9 mouse cellular contexts compared by ENCODE assay signal in genomic region chr3:37418341-37418740, GRCm38 (mm10). TPM values are rescaled to one million over a fixed set of nuclear protein-coding genes. Genes with fewer than 3 reads are reported as not detected.
A peak's percentile ranks its signal among the peaks of the same experiment; 100 is the strongest.
DNase-seq lines count a peak whose midpoint lies in the region; ATAC-seq and TF ChIP-seq lines count a peak whose summit lies in the region.
"Had no signal": no experiment of that assay in that cellular context is flagged by ENCODE, and none has a peak within 500 bp of the region (broad histone marks: within the 10 kb centered on the region; RNA-seq: fewer than 3 reads in every experiment).

No protein-coding gene starts in this region.

- WGBS in heart, embryonic 14.5 days: 62% methylated on average over 5 of the region's 5 CpGs
- WGBS in hindbrain, embryonic 12.5 days: 77% methylated on average over 5 of the region's 5 CpGs
- 84% methylated on average over 5 of the region's 5 CpGs for WGBS in midbrain, embryonic 11.5 days

- no peak for ATAC-seq in heart, embryonic 14.5 days (ENCODE audit: insufficient number of reproducible peaks, insufficient read depth, low FRiP score, low read depth)
- no peak for ATAC-seq in G1E (ENCODE audit: extremely low read depth, insufficient number of reproducible peaks, low FRiP score, poor library complexity, severe bottlenecking)
- no peak for ATAC-seq in hindbrain, embryonic 12.5 days (ENCODE audit: low FRiP score)
- ATAC-seq in midbrain, embryonic 11.5 days (ENCODE audit: low FRiP score): no peak
- ATAC-seq in CD4-positive, CD25-positive, alpha-beta regulatory T cell, adult 4 months: no peak

- no peaks in the 10 kb centered on the region for H3K9me3 ChIP-seq in heart, embryonic 14.5 days (ENCODE audit: control insufficient read depth, low read length)
- H3K9me3 ChIP-seq in G1E (replicated peaks): no peaks in the 10 kb centered on the region
- no peaks in the 10 kb centered on the region for H3K9me3 ChIP-seq in hindbrain, embryonic 12.5 days (replicated peaks)
- no peaks in the 10 kb centered on the region for H3K9me3 ChIP-seq in midbrain, embryonic 11.5 days (ENCODE audit: control insufficient read depth, low read length)

- peak overlapping the region in 1 of 2 experiments; percentile 63; a peak in 2 of 4 replicates for H3K4me3 ChIP-seq in heart, embryonic 14.5 days (ENCODE audit: control insufficient read depth in 1 of 2, insufficient read depth in 1 of 2, low read depth in 1 of 2, low read length in 2 of 2)
- peak overlapping the region; percentile 95 for H3K4me3 ChIP-seq in G1E (ENCODE audit: low read depth, low read length)
- peak overlapping the region; percentile 97 for H3K4me3 ChIP-seq in hindbrain, embryonic 12.5 days
- peak overlapping the region; percentile 83; the same call in 1 of the 2 replicates for H3K4me3 ChIP-seq in midbrain, embryonic 11.5 days (ENCODE audit: low read depth, low read length)

- peaks cover 0 to 13% of the 10 kb centered on the region in 2 experiments; a peak in 3 of 4 replicates for H3K4me1 ChIP-seq in heart, embryonic 14.5 days (ENCODE audit: control insufficient read depth in 2 of 2, insufficient read depth in 2 of 2, low read length in 2 of 2)
- H3K4me1 ChIP-seq in G1E (ENCODE audit: insufficient read depth, low read depth, low read length): peaks cover 46% of the 10 kb centered on the region
- peaks cover 17% of the 10 kb centered on the region for H3K4me1 ChIP-seq in hindbrain, embryonic 12.5 days
- H3K4me1 ChIP-seq in midbrain, embryonic 11.5 days (ENCODE audit: control insufficient read depth, insufficient read depth, low read length): peaks cover 14% of the 10 kb centered on the region

- H3K36me3 ChIP-seq in heart, embryonic 14.5 days (ENCODE audit: control insufficient read depth, insufficient read depth, low read length): no peaks in the 10 kb centered on the region
- peaks cover 24% of the 10 kb centered on the region for H3K36me3 ChIP-seq in G1E (replicated peaks)
- no peaks in the 10 kb centered on the region for H3K36me3 ChIP-seq in hindbrain, embryonic 12.5 days
- no peaks in the 10 kb centered on the region for H3K36me3 ChIP-seq in midbrain, embryonic 11.5 days (ENCODE audit: control insufficient read depth, insufficient read depth, low read length)

- no peaks in the 10 kb centered on the region for H3K27me3 ChIP-seq in heart, embryonic 14.5 days (ENCODE audit: control insufficient read depth, insufficient read depth, low read length)
- no peaks in the 10 kb centered on the region for H3K27me3 ChIP-seq in G1E (ENCODE audit: insufficient read depth, low read length)
- H3K27me3 ChIP-seq in hindbrain, embryonic 12.5 days: no peaks in the 10 kb centered on the region
- no peaks in the 10 kb centered on the region for H3K27me3 ChIP-seq in midbrain, embryonic 11.5 days (ENCODE audit: control insufficient read depth, insufficient read depth, low read length)

- no peak for TF ChIP-seq CTCF in G1E (IDR thresholded peaks at IDR 0.05; ENCODE audit: low read depth, low read length)

- intact Hi-C loops in heart, postnatal 10 days (cut with DNase I): no loop called here

- H3K9ac ChIP-seq in heart, embryonic 14.5 days (ENCODE audit: low read length): peak overlapping the region; percentile 78
- peak overlapping the region; percentile 78 for H3K9ac ChIP-seq in hindbrain, embryonic 12.5 days
- H3K9ac ChIP-seq in midbrain, embryonic 11.5 days (ENCODE audit: low read length): peak overlapping the region; percentile 71; the same call in 1 of the 2 replicates

- DNase-seq in heart, postnatal 10 days: no peak
- DNase-seq in G1E (ENCODE audit: low spot score): no peak
- no peak for DNase-seq in midbrain, embryonic 11.5 days (ENCODE audit: low spot score, missing footprints)
- DNase-seq in thymus, adult 18-20 months: no peak
- DNase-seq in gastrocnemius, adult 18-20 months (ENCODE audit: low spot score): no peak
- DNase-seq: thymus, postnatal 14 days had no signal

- peak overlapping the region; percentile 80 for H3K4me2 ChIP-seq in heart, embryonic 14.5 days (ENCODE audit: low read length)
- peak overlapping the region; percentile 82 for H3K4me2 ChIP-seq in hindbrain, embryonic 12.5 days (replicated peaks)
- peak overlapping the region; percentile 82 for H3K4me2 ChIP-seq in midbrain, embryonic 11.5 days

- H3K27ac ChIP-seq in heart, embryonic 14.5 days (replicated peaks in 1 of 2; ENCODE audit: control insufficient read depth in 1 of 2, insufficient read depth in 1 of 2, low read depth in 2 of 2, low read length in 2 of 2): peak overlapping the region in 1 of 2 experiments; percentile 94; a peak in 1 of 4 replicates
- no peak overlapping the region for H3K27ac ChIP-seq in hindbrain, embryonic 12.5 days
- no peak overlapping the region for H3K27ac ChIP-seq in midbrain, embryonic 11.5 days (ENCODE audit: low read depth, low read length)

RNA-seq across cellular contexts. Expression of gene Spata5, which starts 1.4 kb away (rescaled TPM):
- 19.7 and 20.6 TPM in 2 replicates for polyA plus RNA-seq in heart, embryonic 14.5 days (2014; fragmentation: Nextera tagmentation; extraction: Ambion mirVana)
- 10 to 100 TPM; 21.1 to 23.3 TPM for total RNA-seq in heart, postnatal 10 days (2021)
- total RNA-seq in G1E (2014; fragmentation: Nextera tagmentation) (56.8 and 66.8 TPM in 2 replicates), G1E (2017) (175 and 176 TPM in 2 replicates)
- polyA plus RNA-seq in G1E (2012): 16.2 and 25.1 TPM in 2 replicates
- 31.0 and 35.3 TPM in 2 replicates for polyA plus RNA-seq in hindbrain, embryonic 12.5 days (2016; fragmentation: Nextera tagmentation; extraction: Ambion mirVana)
- polyA plus RNA-seq in midbrain, embryonic 11.5 days (2014; fragmentation: Nextera tagmentation; extraction: Ambion mirVana): 42.1 and 42.3 TPM in 2 replicates
- 10 to 100 TPM; 21.9 to 41.4 TPM for polyA plus RNA-seq in CD4-positive, CD25-positive, alpha-beta regulatory T cell, adult 4 months (2017; shearing (Covaris generic))
- 10 to 100 TPM in 1 of 2 experiments, 1 to 10 TPM in 1; 8.2 to 11.0 TPM for total RNA-seq in gastrocnemius, adult 18-20 months (2021)

RNA-seq across cellular contexts. Expression of gene Nudt6, which starts 1.7 kb away (rescaled TPM):
- 12.8 and 13.6 TPM in 2 replicates for polyA plus RNA-seq in heart, embryonic 14.5 days (2014; fragmentation: Nextera tagmentation; extraction: Ambion mirVana)
- total RNA-seq in heart, postnatal 10 days (2021): 10 to 100 TPM; 18.2 to 24.2 TPM
- total RNA-seq in G1E (2014; fragmentation: Nextera tagmentation) (9.6 and 10.6 TPM in 2 replicates), G1E (2017) (12.4 and 14.7 TPM in 2 replicates)
- polyA plus RNA-seq in G1E (2012): 11.5 and 14.2 TPM in 2 replicates
- polyA plus RNA-seq in hindbrain, embryonic 12.5 days (2016; fragmentation: Nextera tagmentation; extraction: Ambion mirVana): 4.2 and 5.1 TPM in 2 replicates
- polyA plus RNA-seq in midbrain, embryonic 11.5 days (2014; fragmentation: Nextera tagmentation; extraction: Ambion mirVana): 3.3 and 3.5 TPM in 2 replicates
- polyA plus RNA-seq in CD4-positive, CD25-positive, alpha-beta regulatory T cell, adult 4 months (2017; shearing (Covaris generic)): 10 to 100 TPM; 11.1 to 13.4 TPM
- 10 to 100 TPM; 25.4 to 26.8 TPM for total RNA-seq in gastrocnemius, adult 18-20 months (2021)
